Mouse (Mus musculus) E14TG2a.4 (cell line): ENCODE results near the gene Flt3l.

ENCODE experiments used
- CTCF ChIP-seq: conservative IDR thresholded peaks from 2 replicates; pipeline ENCODE4 v1.5.1; 2014; ENCODE audit warnings: low read length
- NANOG ChIP-seq: IDR thresholded peaks from 2 replicates; pipeline ENCODE4 v1.6.1; 2014; ENCODE audit warnings: borderline replicate concordance, low read length, mixed read lengths
- POU5F1 ChIP-seq: IDR thresholded peaks from 2 replicates; pipeline ENCODE4 v1.6.1; 2014; ENCODE audit warnings: low read length, borderline replicate concordance

GRCm38 (mm10) chr7:45150321-45150720, 14.1 kb upstream of the Flt3l start:
- TF ChIP-seq CTCF (no peak), POU5F1 (no peak), NANOG (no peak)
